Mouse (Mus musculus): ENCODE measurements around the gene Gm20538. TPM values are rescaled to one million over a fixed set of nuclear protein-coding genes. Genes with fewer than 3 reads are reported as not detected.

The Gm20538 gene
- polyA plus RNA-seq, 1 experiment, result not detected

GRCm38 (mm10) chr19:44530018-44530417 is 22.6 kb downstream of the Gm20538 start:
- no peak for DNase-seq (ENCODE audit: low read depth)

DNA sequence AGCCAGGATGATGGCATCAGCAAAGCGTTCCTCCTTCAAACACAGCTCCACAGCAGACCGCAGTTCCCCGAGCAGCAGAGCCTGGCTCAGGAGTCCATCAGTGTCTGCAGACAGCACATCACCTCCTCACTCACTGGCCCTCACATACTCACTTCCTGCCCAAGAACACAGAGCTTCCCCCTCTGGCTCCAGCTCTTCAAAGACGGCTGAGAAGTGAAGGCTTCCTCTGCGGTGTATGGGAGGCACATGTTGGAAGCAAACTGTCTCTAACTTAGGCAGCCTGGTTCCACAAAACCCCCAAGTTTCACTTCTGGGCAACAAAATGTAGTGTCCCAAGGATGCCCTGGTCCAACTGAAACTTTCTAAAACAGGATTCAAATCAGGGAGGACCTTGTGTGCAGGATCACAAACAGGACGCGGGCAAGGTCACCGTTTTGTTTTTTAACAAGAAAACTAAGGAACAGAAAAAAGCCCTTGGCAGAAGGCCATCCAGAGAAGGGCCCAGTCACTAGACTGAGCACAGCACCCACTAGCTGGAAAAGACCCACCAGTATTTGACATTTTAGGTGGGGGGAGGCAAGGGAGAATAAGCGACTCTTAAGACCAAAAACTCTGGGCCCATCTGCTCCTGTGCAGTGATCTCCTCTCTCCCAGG is 27.0 kb downstream of the Gm20538 start:
- no peak for DNase-seq (ENCODE audit: low read depth)

GRCm38 (mm10) chr19:44519152-44519551 is 33.5 kb downstream of the Gm20538 start:
- DNase-seq (ENCODE audit: low read depth), result no peak

GRCm38 (mm10) chr19:44517996-44518768 is 34.4 kb downstream of the Gm20538 start:
- no peak for DNase-seq (ENCODE audit: low read depth)

GRCm38 (mm10) chr19:44515769-44516168 is 36.9 kb downstream of the Gm20538 start:
- no peak for DNase-seq (ENCODE audit: low read depth)

DNA sequence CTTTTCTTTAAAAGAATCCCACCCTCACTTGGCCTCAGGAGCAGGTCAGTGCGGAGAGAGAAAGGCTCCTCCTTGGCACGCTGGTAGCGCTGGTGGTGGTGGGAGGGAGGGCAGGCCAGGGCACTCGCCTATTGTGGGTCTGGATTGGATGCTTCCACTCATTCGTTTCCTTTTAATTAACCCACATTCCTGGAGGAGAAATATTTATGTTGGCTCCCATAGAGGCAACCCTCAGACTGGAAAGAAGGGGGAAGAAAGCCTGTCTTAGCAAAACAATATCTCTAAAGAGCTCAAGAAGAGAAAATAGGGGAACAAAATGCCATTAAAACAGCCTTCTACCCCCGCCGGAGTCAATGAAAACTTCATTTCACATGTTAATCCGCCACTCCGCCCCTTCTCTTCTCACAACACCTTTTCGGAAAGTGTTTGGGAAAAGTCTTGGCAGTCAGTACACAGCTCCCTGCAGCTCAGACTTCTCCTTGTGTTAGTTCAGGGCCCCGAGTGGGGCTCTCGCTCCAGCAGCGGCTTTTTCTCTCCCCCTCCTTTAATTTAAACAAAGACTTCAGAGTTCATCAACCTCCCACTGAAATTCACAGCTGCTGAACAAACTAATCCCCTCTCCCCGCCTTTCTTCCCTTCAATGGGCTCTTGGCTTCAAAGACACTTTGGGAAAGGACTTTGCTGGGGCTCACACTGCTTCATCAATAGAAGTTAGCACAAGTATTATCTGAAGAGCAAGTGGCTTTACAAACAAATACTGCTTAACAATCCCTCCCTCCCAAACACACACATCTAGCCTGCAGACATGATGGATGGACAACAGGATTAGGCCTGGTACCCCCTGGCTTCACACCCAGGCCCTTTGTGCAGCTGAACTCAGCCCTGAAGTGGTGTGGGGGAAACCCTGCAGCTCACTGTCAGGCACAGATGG is 37.8 kb downstream of the Gm20538 start:
- DNase-seq (ENCODE audit: low read depth), result no peak

DNA sequence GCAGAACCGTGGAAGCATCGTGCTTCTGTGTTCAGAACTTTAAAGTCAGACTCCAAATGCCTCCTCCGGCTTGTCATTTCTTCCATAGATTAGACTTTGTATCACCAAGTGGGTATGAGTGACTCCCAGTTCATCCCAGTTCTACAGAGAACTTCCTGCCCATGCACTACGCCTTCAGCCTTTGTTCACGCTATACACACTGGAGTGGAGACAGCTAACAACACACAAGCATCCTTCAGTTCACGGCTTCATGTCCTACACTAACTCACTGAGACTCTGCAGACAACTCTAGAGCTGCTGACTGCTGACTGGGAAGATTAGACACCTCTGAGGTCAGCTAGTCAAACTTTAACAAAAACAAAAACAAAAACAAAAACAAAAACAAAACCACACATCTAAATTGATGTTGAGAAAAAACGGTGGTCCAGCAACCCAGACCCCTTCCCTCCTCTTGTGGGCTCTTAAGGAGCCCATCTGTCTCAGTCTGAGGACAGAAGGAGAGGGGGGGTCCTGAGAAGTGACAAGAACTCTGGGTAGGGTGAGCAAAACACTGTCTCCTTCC is 38.6 kb downstream of the Gm20538 start:
- no peak for DNase-seq (ENCODE audit: low read depth)

DNA sequence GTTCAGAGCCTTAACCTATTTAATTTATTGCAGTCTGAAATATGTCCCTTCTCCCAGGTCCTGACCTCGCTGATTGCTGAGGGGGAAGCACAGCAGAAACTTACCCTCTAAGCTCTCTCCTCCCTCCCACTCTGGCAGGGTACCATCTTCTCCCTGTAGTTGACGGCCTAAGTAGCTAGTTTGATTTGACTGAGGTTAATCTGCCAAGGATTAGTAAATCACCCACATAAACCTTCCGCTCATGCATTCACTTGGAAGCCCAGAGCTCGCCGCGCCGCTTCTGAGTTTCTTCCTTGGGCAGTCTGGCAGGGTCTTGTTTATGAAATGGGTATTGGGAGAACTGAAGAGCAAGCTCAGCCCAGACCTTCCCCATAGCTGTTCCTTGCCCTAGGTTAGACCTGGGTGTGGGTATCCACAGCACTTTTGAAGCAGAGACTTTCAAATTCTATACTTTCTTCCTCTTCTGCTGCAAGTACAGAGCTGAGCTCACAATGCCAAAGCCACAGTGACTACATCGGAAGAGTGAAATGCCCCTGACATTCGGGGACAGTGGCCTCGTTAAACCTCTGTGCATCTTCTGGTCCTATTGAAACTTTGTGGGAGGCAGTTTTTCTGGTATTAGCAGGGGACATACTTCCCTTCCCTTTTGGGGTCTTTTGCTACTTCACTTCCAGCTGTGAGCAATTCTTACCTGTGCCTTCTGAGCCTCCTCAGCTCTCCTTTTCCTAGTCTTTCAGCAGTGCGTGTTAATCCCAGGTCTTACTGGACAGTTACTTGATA is 39.4 kb downstream of the Gm20538 start:
- DNase-seq (ENCODE audit: low read depth), result no peak

GRCm38 (mm10) chr19:44512601-44513000 is 40.0 kb downstream of the Gm20538 start:
- no peak for DNase-seq (ENCODE audit: low read depth)

DNA sequence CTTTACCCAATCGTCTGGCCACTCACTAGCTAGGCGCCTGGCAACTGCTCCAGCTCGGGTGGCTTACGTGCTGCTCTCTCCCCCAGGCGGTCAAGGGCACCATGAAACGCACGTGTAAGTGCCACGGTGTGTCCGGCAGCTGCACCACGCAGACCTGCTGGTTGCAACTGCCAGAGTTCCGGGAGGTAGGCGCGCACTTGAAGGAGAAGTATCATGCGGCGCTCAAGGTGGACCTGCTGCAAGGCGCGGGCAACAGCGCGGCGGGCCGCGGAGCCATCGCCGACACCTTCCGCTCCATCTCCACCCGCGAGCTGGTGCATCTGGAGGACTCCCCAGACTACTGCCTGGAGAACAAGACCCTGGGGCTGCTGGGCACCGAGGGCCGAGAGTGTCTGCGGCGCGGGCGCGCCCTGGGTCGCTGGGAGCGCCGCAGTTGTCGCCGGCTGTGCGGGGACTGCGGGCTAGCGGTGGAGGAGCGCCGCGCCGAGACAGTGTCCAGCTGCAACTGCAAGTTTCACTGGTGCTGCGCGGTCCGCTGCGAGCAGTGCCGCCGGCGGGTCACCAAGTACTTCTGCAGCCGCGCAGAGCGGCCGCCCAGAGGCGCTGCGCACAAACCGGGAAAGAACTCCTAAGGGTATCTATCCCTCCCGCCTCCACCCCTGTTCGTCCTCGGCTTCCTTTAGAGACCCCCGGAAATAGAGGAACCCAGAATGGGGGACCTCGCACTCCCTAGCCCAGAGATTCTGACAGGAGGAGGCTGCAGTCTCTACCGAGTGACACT is 41.0 kb downstream of the Gm20538 start:
- DNase-seq (ENCODE audit: low read depth), result no peak

- no peak for DNase-seq (ENCODE audit: low read depth)
Observed at GRCm38 (mm10) chr19:44510534-44511175, 42.0 kb downstream of the Gm20538 start.

GRCm38 (mm10) chr19:44502741-44503140 is 49.9 kb downstream of the Gm20538 start:
- DNase-seq (ENCODE audit: low read depth), result no peak

DNA sequence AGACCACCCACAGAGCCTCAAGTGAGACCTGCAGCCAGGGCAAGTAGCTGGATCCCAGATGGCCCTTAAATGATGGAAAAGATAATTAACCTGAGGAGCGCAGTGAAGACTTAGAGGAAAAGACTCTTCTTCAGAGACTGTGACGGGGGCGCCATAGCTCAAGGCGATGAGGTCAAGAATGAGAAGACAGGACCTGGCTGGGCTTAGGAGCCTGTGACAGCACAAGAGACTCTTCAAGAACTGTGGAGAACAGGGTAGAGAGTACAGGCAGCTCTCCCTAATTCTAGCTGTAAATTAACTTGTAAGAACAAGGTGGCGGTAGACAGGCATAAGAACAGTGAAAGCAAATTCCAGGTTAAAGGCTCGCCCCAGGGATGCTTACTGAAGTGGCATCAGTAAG is 50.7 kb downstream of the Gm20538 start:
- no peak for DNase-seq (ENCODE audit: low read depth)

- DNase-seq (ENCODE audit: low read depth), result no peak
Observed at GRCm38 (mm10) chr19:44500240-44500639, 52.4 kb downstream of the Gm20538 start.

GRCm38 (mm10) chr19:44498936-44499335 is 53.7 kb downstream of the Gm20538 start:
- no peak for DNase-seq (ENCODE audit: low read depth)

DNA sequence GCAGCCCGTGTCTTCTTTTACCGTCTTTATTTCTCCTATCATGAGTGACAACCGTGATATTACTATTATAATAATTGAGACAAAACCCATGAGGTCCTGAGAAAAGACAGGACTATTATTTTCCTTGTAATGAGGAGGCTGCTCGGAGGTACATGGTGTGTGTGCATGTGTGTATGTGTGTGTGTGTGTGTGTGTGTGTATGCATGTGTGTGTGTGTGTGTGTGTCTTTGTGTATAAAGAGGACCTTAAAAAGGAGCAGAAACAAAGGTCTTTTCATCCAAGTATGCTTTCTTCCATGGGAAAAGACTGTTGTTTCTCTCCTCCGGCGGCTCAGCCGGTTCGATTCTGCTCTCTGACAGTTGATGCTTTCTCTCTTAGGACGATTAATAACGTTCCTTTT is 55.7 kb downstream of the Gm20538 start:
- DNase-seq (ENCODE audit: low read depth), result no peak

DNA sequence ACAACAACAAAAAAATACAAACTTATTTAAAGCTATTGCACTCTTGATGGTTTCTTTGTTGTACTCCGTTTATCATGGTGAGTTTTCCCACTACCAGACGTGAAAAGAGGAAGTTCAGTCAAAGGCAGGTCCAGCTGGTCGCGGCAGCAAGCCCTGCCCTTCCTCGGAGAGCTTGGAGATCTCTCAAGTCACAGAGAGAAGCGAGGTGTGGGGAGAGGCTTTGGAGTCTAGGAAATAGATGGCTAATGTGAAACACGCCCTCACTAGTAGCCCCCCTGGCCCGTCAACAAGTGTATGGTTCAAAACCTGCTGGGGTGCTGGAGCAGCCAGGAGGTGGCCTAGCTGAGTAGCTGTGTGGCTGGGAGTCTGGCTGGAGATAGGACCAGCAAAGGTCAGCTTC is 56.1 kb downstream of the Gm20538 start:
- no peak for DNase-seq (ENCODE audit: low read depth)
